Comparison of ENCODE assay signal across 18 mouse cellular contexts in the genomic region with DNA sequence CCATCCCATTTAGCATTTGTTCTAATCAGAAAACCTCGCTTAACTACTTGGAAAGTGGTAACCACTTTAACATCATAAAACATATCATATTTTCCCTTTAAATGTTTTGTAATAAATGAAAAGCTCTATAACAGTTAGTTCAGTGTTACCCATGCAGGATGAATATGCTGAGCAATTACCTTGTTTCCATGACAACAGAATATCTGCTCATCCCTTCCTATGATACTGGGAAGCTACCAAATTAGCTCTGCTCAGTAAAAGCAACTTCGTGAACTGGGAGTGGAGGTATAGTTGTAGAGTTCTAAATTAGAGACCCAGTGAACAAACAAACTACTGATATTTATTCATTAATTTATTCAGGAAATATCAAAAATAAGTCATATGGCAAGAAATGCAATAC.
A peak's percentile ranks its signal among the peaks of the same experiment; 100 is the strongest.
DNase-seq lines count a peak whose midpoint lies in the region; ATAC-seq and TF ChIP-seq lines count a peak whose summit lies in the region.
"Had no signal": no experiment of that assay in that cellular context is flagged by ENCODE, and none has a peak within 500 bp of the region (broad histone marks: within the 10 kb centered on the region; RNA-seq: fewer than 3 reads in every experiment).

No protein-coding gene starts in this region.

- H3K9me3 ChIP-seq in forebrain, embryonic 15.5 days, result no peaks in the 10 kb centered on the region
- H3K9me3 ChIP-seq in forebrain, embryonic 10.5 days, result no peaks in the 10 kb centered on the region
- no peaks in the 10 kb centered on the region for H3K9me3 ChIP-seq in hindbrain, embryonic 15.5 days
- no peaks in the 10 kb centered on the region for H3K9me3 ChIP-seq in hindbrain, embryonic 13.5 days
- no peaks in the 10 kb centered on the region for H3K9me3 ChIP-seq in midbrain, embryonic 15.5 days
- no peaks in the 10 kb centered on the region for H3K9me3 ChIP-seq in midbrain, embryonic 11.5 days (ENCODE audit: control insufficient read depth, low read length)
- H3K9me3 ChIP-seq: embryonic facial prominence, embryonic 10.5 days; heart, embryonic 13.5 days; intestine, embryonic 15.5 days had no signal

- H3K9ac ChIP-seq in forebrain, embryonic 15.5 days (replicated peaks), result no peak overlapping the region
- H3K9ac ChIP-seq in hindbrain, embryonic 15.5 days, result no peak overlapping the region
- no peak overlapping the region for H3K9ac ChIP-seq in hindbrain, embryonic 13.5 days
- no peak overlapping the region for H3K9ac ChIP-seq in midbrain, embryonic 15.5 days
- H3K9ac ChIP-seq in midbrain, embryonic 11.5 days (ENCODE audit: low read length), result no peak overlapping the region
- H3K9ac ChIP-seq: heart, embryonic 13.5 days; intestine, embryonic 15.5 days had no signal

- H3K27me3 ChIP-seq in forebrain, embryonic 15.5 days, result no peaks in the 10 kb centered on the region
- H3K27me3 ChIP-seq in forebrain, embryonic 10.5 days (ENCODE audit: poor library complexity, severe bottlenecking), result no peaks in the 10 kb centered on the region
- H3K27me3 ChIP-seq in hindbrain, embryonic 15.5 days, result no peaks in the 10 kb centered on the region
- H3K27me3 ChIP-seq in hindbrain, embryonic 13.5 days, result no peaks in the 10 kb centered on the region
- H3K27me3 ChIP-seq in midbrain, embryonic 15.5 days (replicated peaks), result no peaks in the 10 kb centered on the region
- no peaks in the 10 kb centered on the region for H3K27me3 ChIP-seq in midbrain, embryonic 11.5 days (ENCODE audit: control insufficient read depth, insufficient read depth, low read length)
- H3K27me3 ChIP-seq: heart, embryonic 13.5 days; intestine, embryonic 15.5 days had no signal

- TF ChIP-seq POLR2A in brain, embryonic 14.5 days (IDR thresholded peaks at IDR 0.05; ENCODE audit: borderline replicate concordance, extremely low read depth, insufficient read depth, insufficient read length, poor library complexity, severe bottlenecking), result no peak

- no peak for TF ChIP-seq CTCF in brain, embryonic 14.5 days (IDR thresholded peaks at IDR 0.05; ENCODE audit: borderline replicate concordance, extremely low read depth, insufficient read depth, insufficient read length)

- H3K36me3 ChIP-seq in forebrain, embryonic 15.5 days, result no peaks in the 10 kb centered on the region
- H3K36me3 ChIP-seq in forebrain, embryonic 10.5 days (replicated peaks), result no peaks in the 10 kb centered on the region
- no peaks in the 10 kb centered on the region for H3K36me3 ChIP-seq in hindbrain, embryonic 15.5 days
- no peaks in the 10 kb centered on the region for H3K36me3 ChIP-seq in hindbrain, embryonic 13.5 days
- H3K36me3 ChIP-seq in midbrain, embryonic 15.5 days (replicated peaks), result no peaks in the 10 kb centered on the region
- no peaks in the 10 kb centered on the region for H3K36me3 ChIP-seq in midbrain, embryonic 11.5 days (ENCODE audit: control insufficient read depth, insufficient read depth, low read length)
- H3K36me3 ChIP-seq: embryonic facial prominence, embryonic 10.5 days; heart, embryonic 13.5 days; intestine, embryonic 15.5 days had no signal

- H3K4me3 ChIP-seq in forebrain, embryonic 15.5 days, result no peak overlapping the region
- H3K4me3 ChIP-seq in forebrain, embryonic 10.5 days, result no peak overlapping the region
- H3K4me3 ChIP-seq in hindbrain, embryonic 15.5 days, result no peak overlapping the region
- no peak overlapping the region for H3K4me3 ChIP-seq in hindbrain, embryonic 13.5 days
- H3K4me3 ChIP-seq in midbrain, embryonic 15.5 days, result no peak overlapping the region
- H3K4me3 ChIP-seq in midbrain, embryonic 11.5 days (ENCODE audit: low read depth, low read length), result no peak overlapping the region
- H3K4me3 ChIP-seq: embryonic facial prominence, embryonic 10.5 days; heart, embryonic 13.5 days; intestine, embryonic 15.5 days had no signal

- H3K4me2 ChIP-seq in forebrain, embryonic 15.5 days (replicated peaks), result no peak overlapping the region
- H3K4me2 ChIP-seq in hindbrain, embryonic 15.5 days, result no peak overlapping the region
- no peak overlapping the region for H3K4me2 ChIP-seq in hindbrain, embryonic 13.5 days
- no peak overlapping the region for H3K4me2 ChIP-seq in midbrain, embryonic 15.5 days
- no peak overlapping the region for H3K4me2 ChIP-seq in midbrain, embryonic 11.5 days
- H3K4me2 ChIP-seq: heart, embryonic 13.5 days; intestine, embryonic 15.5 days had no signal

- no peak for DNase-seq in forebrain, embryonic 10.5 days (ENCODE audit: extremely low spot score, low spot score)
- no peak for DNase-seq in midbrain, embryonic 11.5 days (ENCODE audit: low spot score, missing footprints)
- peak; percentile 51 for DNase-seq in brain, embryonic 14.5 days (ENCODE audit: low read depth)
- DNase-seq in cerebellum, postnatal 25 days, result no peak
- DNase-seq: adrenal gland, postnatal 10 days; cerebellum, adult 18-20 months; cerebellum, adult 9-11 months; gastrocnemius, postnatal 36 days; heart, adult 11 months; heart, postnatal 36 days; kidney, adult 18-20 months had no signal

- peak; percentile 83; the same call in 1 of the 2 replicates for ATAC-seq in forebrain, embryonic 15.5 days (replicated peaks)
- peak; percentile 71; the same call in 1 of the 2 replicates for ATAC-seq in hindbrain, embryonic 15.5 days (ENCODE audit: low FRiP score, low read depth)
- ATAC-seq in hindbrain, embryonic 13.5 days (ENCODE audit: low FRiP score), result no peak
- peak; percentile 77; the same call in 1 of the 2 replicates for ATAC-seq in midbrain, embryonic 15.5 days (replicated peaks)
- ATAC-seq in midbrain, embryonic 11.5 days (ENCODE audit: low FRiP score), result no peak
- ATAC-seq: intestine, embryonic 15.5 days had no signal

- H3K4me1 ChIP-seq in forebrain, embryonic 15.5 days, result no peaks in the 10 kb centered on the region
- H3K4me1 ChIP-seq in forebrain, embryonic 10.5 days, result no peaks in the 10 kb centered on the region
- no peaks in the 10 kb centered on the region for H3K4me1 ChIP-seq in hindbrain, embryonic 15.5 days (replicated peaks)
- H3K4me1 ChIP-seq in hindbrain, embryonic 13.5 days (replicated peaks), result no peaks in the 10 kb centered on the region
- H3K4me1 ChIP-seq in midbrain, embryonic 15.5 days, result no peaks in the 10 kb centered on the region
- H3K4me1 ChIP-seq in midbrain, embryonic 11.5 days (ENCODE audit: control insufficient read depth, insufficient read depth, low read length), result no peaks in the 10 kb centered on the region
- H3K4me1 ChIP-seq: embryonic facial prominence, embryonic 10.5 days; heart, embryonic 13.5 days; intestine, embryonic 15.5 days had no signal

- 80% methylated on average over 2 of the region's 2 CpGs for WGBS in forebrain, embryonic 15.5 days
- WGBS in forebrain, embryonic 10.5 days, result 89% methylated on average over 2 of the region's 2 CpGs
- 71% methylated on average over 2 of the region's 2 CpGs for WGBS in hindbrain, embryonic 15.5 days
- WGBS in hindbrain, embryonic 13.5 days, result 89% methylated on average over 2 of the region's 2 CpGs
- 72% methylated on average over 2 of the region's 2 CpGs for WGBS in midbrain, embryonic 15.5 days
- WGBS in midbrain, embryonic 11.5 days, result 89% methylated on average over 2 of the region's 2 CpGs

- no peak overlapping the region for H3K27ac ChIP-seq in forebrain, embryonic 15.5 days (replicated peaks)
- no peak overlapping the region for H3K27ac ChIP-seq in forebrain, embryonic 10.5 days
- no peak overlapping the region for H3K27ac ChIP-seq in hindbrain, embryonic 15.5 days (replicated peaks)
- no peak overlapping the region for H3K27ac ChIP-seq in hindbrain, embryonic 13.5 days
- H3K27ac ChIP-seq in midbrain, embryonic 15.5 days, result no peak overlapping the region
- H3K27ac ChIP-seq in midbrain, embryonic 11.5 days (ENCODE audit: low read depth, low read length), result no peak overlapping the region
- H3K27ac ChIP-seq: embryonic facial prominence, embryonic 10.5 days; heart, embryonic 13.5 days; intestine, embryonic 15.5 days had no signal

Comparison
In these comparisons a context has a peak if more than half of its experiments do, and no peak if none do; other contexts are left out.
1. ATAC-seq: peak in forebrain, embryonic 15.5 days (single experiment), hindbrain, embryonic 15.5 days (single experiment) and midbrain, embryonic 15.5 days (single experiment); none in hindbrain, embryonic 13.5 days (single experiment) and midbrain, embryonic 11.5 days (single experiment).